Mouse (Mus musculus) bone marrow macrophage, adult 2 months (primary cell): Measurements from ENCODE around the gene Sh3bp1.

Source experiments
- CTCF ChIP-seq: IDR thresholded peaks from 2 replicates; pipeline ENCODE4 v1.5.1; 2012; ENCODE audit warnings: low read depth, mild to moderate bottlenecking, low read length, moderate library complexity
- POLR2A ChIP-seq: IDR thresholded peaks from 2 replicates; pipeline ENCODE4 v1.6.1; 2012; ENCODE audit warnings: mild to moderate bottlenecking, low read depth, low read length, borderline replicate concordance

- no peak for TF ChIP-seq CTCF
- TF ChIP-seq POLR2A, result no peak
These were observed 39.9 kb upstream of the Sh3bp1 start for GRCm38 (mm10) chr15:78859714-78860113.
